Mouse (Mus musculus) intestine, embryonic 14.5 days (tissue): ENCODE measurements around the gene D6Ertd527e. TPM values are rescaled to one million over a fixed set of nuclear protein-coding genes. Genes with fewer than 3 reads are reported as not detected.

Source experiments
- ATAC-seq: fragments of 200-750 bp; cut with Nextera tagmentation; replicated peaks from 2 replicates; pipeline ENCODE4 v1.8.0; 2017; ENCODE audit warnings: low read depth, moderate number of reproducible peaks, moderate TSS enrichment, moderate library complexity; ENCODE audit not compliant: low FRiP score, low TSS enrichment
- DNase-seq: peaks from one replicate; pipeline ENCODE4 v3.0.0-alpha.2; 2018; ENCODE audit warnings: low spot score
- H3K27ac ChIP-seq: fragments of 300-500 bp; sonication (generic); 2 replicates; pipeline ENCODE4 v1.5.1; 2014; ENCODE audit warnings: low read depth, mild to moderate bottlenecking, control low read depth
- H3K27me3 ChIP-seq: fragments of 300-500 bp; sonication (generic); replicated peaks from 2 replicates; pipeline ENCODE4 v1.6.1; 2014; ENCODE audit warnings: low read length, control low read depth; ENCODE audit not compliant: control insufficient read depth, insufficient read depth
- H3K36me3 ChIP-seq: fragments of 300-500 bp; sonication (generic); 2 replicates; pipeline ENCODE4 v1.6.1; 2014; ENCODE audit warnings: low read length, control low read depth; ENCODE audit not compliant: control insufficient read depth, insufficient read depth
- H3K4me1 ChIP-seq: fragments of 300-500 bp; sonication (generic); replicated peaks from 2 replicates; pipeline ENCODE4 v1.6.1; 2014; ENCODE audit warnings: low read length, control low read depth, mixed read lengths; ENCODE audit not compliant: control insufficient read depth, insufficient read depth
- H3K4me2 ChIP-seq: fragments of 300-500 bp; sonication (generic); 2 replicates; pipeline ENCODE4 v1.6.1; 2014; ENCODE audit warnings: low read length
- H3K4me3 ChIP-seq: fragments of 300-500 bp; sonication (generic); 2 replicates; pipeline ENCODE4 v1.5.1; 2014; ENCODE audit warnings: low read depth, low read length, control low read depth, mixed read lengths
- H3K9ac ChIP-seq: fragments of 300-500 bp; sonication (generic); 2 replicates; pipeline ENCODE4 v1.6.1; 2014; ENCODE audit warnings: mild to moderate bottlenecking, low read length
- H3K9me3 ChIP-seq: fragments of 300-500 bp; sonication (generic); 2 replicates; pipeline ENCODE4 v1.6.1; 2016; ENCODE audit warnings: low read length, control low read depth; ENCODE audit not compliant: control insufficient read depth
- WGBS: fragments of 180-500 bp; shearing (Covaris S2); extraction: QIAGEN DNeasy Blood & Tissue Kit; methylation state at CpG from one replicate; pipeline ENCODE4 v1.1.7; 2014; 5-methylcytosine and 5-hydroxymethylcytosine counted together
- polyA plus RNA-seq: library from polyadenylated mRNA; unstranded; fragments of >200 nt; fragmentation: Nextera tagmentation; extraction: Ambion mirVana; gene quantifications from 2 replicates; pipeline ENCODE4 v1.2.1, GENCODE M21; 2014

D6Ertd527e gene
- polyA plus RNA-seq, 1 experiment from 2014 or later: 0.61 TPM

- 76% methylated on average over 20 of the region's 20 CpGs for WGBS
These were observed 14.7 kb downstream of the D6Ertd527e start for GRCm38 (mm10) chr6:87119066-87119837.

DNA sequence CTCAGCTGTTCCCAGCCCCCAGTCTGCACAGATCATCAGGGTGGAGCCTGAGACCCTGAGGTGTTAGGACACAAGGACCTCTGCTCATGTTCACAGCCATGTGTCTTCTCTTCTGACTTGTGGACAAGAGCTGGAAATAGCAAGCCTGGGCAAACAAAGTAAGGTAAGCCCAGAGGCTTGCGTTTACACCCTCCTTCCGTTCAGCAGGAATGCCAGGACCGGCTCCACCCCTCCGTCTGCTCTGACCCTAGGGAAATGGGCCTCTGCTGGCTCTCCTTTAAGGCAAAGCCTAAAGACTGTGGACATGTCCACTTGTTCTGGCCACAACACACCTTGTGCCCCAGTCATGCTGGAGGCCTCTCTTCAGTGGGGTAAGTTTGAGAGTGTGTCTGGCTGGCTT is 15.4 kb downstream of the D6Ertd527e start:
- Histone ChIP-seq H3K27ac (peak overlapping the region; percentile 47), H3K27me3 (no peaks in the 10 kb centered on the region), H3K4me1 (no peaks in the 10 kb centered on the region), H3K36me3 (no peaks in the 10 kb centered on the region), H3K9ac (no peak overlapping the region), H3K4me3 (no peak overlapping the region), H3K4me2 (no peak overlapping the region), H3K9me3 (no peaks in the 10 kb centered on the region)
- no peak for ATAC-seq
- no peak for DNase-seq
- 34% methylated on average over 4 of the region's 4 CpGs for WGBS

More at GRCm38 (mm10) chr6:87119066-87119837, 14.7 kb downstream of the D6Ertd527e start:
- Histone ChIP-seq H3K9me3 (no peaks in the 10 kb centered on the region), H3K9ac (no peak overlapping the region), H3K4me2 (no peak overlapping the region), H3K4me1 (no peaks in the 10 kb centered on the region), H3K4me3 (no peak overlapping the region), H3K36me3 (no peaks in the 10 kb centered on the region), H3K27me3 (no peaks in the 10 kb centered on the region), H3K27ac (peak overlapping the region; percentile 47; the same call in 1 of the 2 replicates)
- ATAC-seq: peak; percentile 55; the same call in 1 of the 2 replicates
- DNase-seq: no peak

DNA sequence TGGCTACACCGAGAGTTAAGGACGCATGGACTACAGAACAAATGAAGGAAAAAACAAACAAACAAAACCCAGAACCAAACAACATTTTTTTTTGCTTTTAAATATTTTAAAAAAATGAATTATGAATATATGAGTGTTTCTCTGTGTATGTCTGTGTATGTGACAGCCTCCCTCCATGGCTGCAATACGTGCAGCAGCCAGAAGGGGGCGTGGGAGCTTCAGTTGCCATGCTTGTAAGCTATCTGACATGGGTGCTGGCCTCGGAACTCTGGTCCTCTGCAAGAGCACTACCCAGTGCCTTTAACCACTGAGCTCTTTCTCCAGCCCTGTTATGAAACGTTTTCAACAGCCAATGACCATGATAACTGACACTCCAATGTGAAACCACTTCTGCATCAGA is 16.1 kb downstream of the D6Ertd527e start:
- Histone ChIP-seq H3K9me3 (no peaks in the 10 kb centered on the region), H3K4me1 (no peaks in the 10 kb centered on the region), H3K36me3 (no peaks in the 10 kb centered on the region), H3K9ac (no peak overlapping the region), H3K27ac (no peak overlapping the region), H3K4me2 (no peak overlapping the region), H3K27me3 (no peaks in the 10 kb centered on the region), H3K4me3 (no peak overlapping the region)
- ATAC-seq (no peak), DNase-seq (no peak)
- 90% methylated on average over 6 of the region's 6 CpGs for WGBS

DNA sequence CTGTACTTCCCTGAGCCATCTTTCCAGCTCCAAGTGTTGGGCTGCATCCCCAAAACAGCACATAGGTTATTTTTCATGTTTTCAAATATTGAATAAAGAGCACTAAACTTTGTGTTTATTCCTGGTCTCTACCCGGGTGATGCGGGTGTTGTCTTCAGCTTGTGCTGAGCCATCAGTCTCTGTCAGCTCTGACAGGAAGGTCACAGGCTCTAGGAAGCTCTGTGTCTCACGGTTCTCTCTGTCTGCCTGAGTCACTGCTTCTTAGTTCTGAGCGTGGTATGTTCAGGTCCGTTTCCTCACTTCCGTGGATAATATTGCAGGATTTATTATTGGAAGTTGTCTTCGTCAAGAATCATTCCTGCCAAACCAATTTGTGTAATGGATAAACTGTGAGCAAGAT is 17.4 kb downstream of the D6Ertd527e start:
- Histone ChIP-seq H3K36me3 (no peaks in the 10 kb centered on the region), H3K27me3 (no peaks in the 10 kb centered on the region), H3K4me3 (no peak overlapping the region), H3K4me2 (no peak overlapping the region), H3K9me3 (no peaks in the 10 kb centered on the region), H3K9ac (no peak overlapping the region), H3K27ac (no peak overlapping the region), H3K4me1 (no peaks in the 10 kb centered on the region)
- WGBS: 79% methylated on average over 7 of the region's 7 CpGs
- DNase-seq (no peak), ATAC-seq (no peak)

DNA sequence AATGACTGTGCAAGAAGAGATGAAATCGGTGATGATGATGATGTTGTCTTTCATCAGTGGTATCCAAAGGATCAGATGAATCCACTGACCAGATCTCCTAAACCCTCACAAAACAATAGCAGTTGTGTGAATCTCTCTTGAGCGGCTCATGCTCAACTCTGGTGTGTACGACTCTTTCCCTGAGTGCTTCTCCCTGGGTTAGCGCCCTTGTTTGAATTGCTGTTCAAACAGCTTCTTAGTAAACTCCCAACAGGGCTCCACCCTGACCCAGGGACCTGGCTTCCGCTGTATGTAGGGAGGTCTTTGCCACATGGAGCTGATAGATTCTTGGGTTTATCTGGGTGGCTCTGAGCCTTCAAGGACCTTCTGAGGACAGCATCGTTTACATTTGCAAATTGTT is 18.9 kb downstream of the D6Ertd527e start:
- Histone ChIP-seq H3K9me3 (no peaks in the 10 kb centered on the region), H3K9ac (no peak overlapping the region), H3K27ac (no peak overlapping the region), H3K4me3 (no peak overlapping the region), H3K4me1 (peaks cover 9% of the 10 kb centered on the region; the same call in 1 of the 2 replicates), H3K4me2 (no peak overlapping the region), H3K27me3 (no peaks in the 10 kb centered on the region), H3K36me3 (no peaks in the 10 kb centered on the region)
- WGBS: 69% methylated on average over 6 of the region's 6 CpGs
- ATAC-seq: no peak
- no peak for DNase-seq

DNA sequence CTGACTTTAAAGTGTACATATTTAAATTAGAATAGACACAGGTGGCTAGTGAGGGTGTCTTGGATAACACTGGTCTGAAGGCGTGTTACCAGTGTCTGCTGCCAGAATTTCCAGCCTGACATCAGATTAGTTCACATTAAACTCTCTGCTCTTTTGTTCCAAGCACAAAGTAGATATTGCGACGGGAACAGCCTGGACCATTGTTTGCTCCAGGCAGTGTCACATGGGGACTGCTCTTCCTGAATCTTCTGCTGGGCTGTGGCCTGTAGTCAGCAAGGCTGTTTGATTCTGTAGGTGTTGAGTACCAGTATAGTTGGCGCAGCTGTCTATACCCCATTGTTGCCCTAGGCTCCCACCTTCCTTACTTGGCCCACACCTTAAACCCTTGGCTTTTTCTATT is 19.4 kb downstream of the D6Ertd527e start:
- no peak overlapping the region for H3K4me3 ChIP-seq
- H3K27ac ChIP-seq: no peak overlapping the region
- H3K4me1 ChIP-seq: peaks cover 9% of the 10 kb centered on the region; the same call in 1 of the 2 replicates
- no peak for ATAC-seq
- H3K36me3 ChIP-seq: no peaks in the 10 kb centered on the region
- WGBS: 87% methylated on average over 4 of the region's 4 CpGs
- no peak overlapping the region for H3K9ac ChIP-seq
- H3K9me3 ChIP-seq: no peaks in the 10 kb centered on the region
- H3K4me2 ChIP-seq: no peak overlapping the region
- DNase-seq: no peak
- H3K27me3 ChIP-seq: no peaks in the 10 kb centered on the region

DNA sequence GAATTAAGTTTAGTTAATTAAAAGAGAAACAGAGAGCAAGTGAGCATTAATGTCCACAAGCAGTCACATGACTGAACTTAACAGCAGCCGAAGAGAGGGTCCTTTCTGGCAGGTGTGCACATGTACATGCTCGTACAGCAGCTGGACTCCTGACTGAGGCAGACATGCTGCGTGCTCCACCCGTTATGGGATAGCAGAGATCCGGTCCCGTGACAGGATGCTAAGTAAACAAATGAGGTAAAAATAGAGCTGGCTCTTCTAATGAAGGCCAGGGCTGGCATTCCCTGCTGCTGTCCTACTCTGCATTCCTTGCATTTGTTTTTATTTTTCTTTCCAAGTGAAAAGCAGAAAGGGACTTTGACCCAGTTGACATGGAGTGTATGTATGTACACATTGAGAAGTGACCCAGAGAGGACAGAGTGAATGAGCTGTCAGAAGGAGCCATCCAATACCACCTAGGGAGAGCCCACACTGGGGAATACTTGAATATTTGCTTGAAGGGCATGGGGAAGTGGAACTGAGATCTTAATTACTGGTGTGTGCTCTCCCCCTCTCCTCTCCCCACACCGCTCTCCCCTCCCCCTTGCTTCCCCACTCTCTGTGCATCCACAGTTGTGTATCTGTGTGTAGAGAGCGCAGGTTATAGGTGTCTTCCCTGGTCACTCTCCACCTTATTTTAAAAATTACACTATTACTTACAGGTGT is 22.7 kb downstream of the D6Ertd527e start:
- 0 out of 2 replicates have a peak overlapping the region, but pooled peaks have one; percentile 18 for H3K4me2 ChIP-seq
- peak; percentile 53; the same call in 1 of the 2 replicates for ATAC-seq
- no peak overlapping the region for H3K27ac ChIP-seq
- peaks cover 9% of the 10 kb centered on the region; the same call in 1 of the 2 replicates for H3K4me1 ChIP-seq
- H3K36me3 ChIP-seq: no peaks in the 10 kb centered on the region
- no peaks in the 10 kb centered on the region for H3K9me3 ChIP-seq
- no peaks in the 10 kb centered on the region for H3K27me3 ChIP-seq
- 46% methylated on average over 8 of the region's 8 CpGs for WGBS
- no peak overlapping the region for H3K9ac ChIP-seq
- no peak for DNase-seq
- no peak overlapping the region for H3K4me3 ChIP-seq

- ATAC-seq (no peak), DNase-seq (no peak)
- H3K27ac ChIP-seq: no peak overlapping the region
- H3K4me2 ChIP-seq: no peak overlapping the region
- H3K9ac ChIP-seq: no peak overlapping the region
- no peak overlapping the region for H3K4me3 ChIP-seq
- H3K9me3 ChIP-seq: no peaks in the 10 kb centered on the region
- no peaks in the 10 kb centered on the region for H3K27me3 ChIP-seq
- H3K4me1 ChIP-seq: peaks cover 9% of the 10 kb centered on the region; the same call in 1 of the 2 replicates
- H3K36me3 ChIP-seq: no peaks in the 10 kb centered on the region; the same call in 1 of the 2 replicates
- 93% methylated on average over 8 of the region's 8 CpGs for WGBS
These were observed 25.3 kb downstream of the D6Ertd527e start for GRCm38 (mm10) chr6:87129861-87130260.
